Mouse (Mus musculus) heart, postnatal 4 days (tissue): ENCODE results near the gene Agbl1. TPM values are rescaled to one million over a fixed set of nuclear protein-coding genes. Genes with fewer than 3 reads are reported as not detected.

Source experiments
- DNase-seq: peaks from one replicate; pipeline ENCODE4 v3.0.0; 2021
- total RNA-seq, 2 experiments: library from RNA; stranded (reverse); gene quantifications; 2 replicates each; pipeline ENCODE4 v1.2.3; 2021

Agbl1 gene
- total RNA-seq, 2 experiments from 2014 or later = 0.18 to 0.24 TPM

- no peak for DNase-seq
These were observed 162.7 kb downstream of the Agbl1 start for GRCm38 (mm10) chr7:76392296-76392940.

GRCm38 (mm10) chr7:76392941-76393817 is 163.5 kb downstream of the Agbl1 start:
- peak; percentile 73 for DNase-seq

DNA sequence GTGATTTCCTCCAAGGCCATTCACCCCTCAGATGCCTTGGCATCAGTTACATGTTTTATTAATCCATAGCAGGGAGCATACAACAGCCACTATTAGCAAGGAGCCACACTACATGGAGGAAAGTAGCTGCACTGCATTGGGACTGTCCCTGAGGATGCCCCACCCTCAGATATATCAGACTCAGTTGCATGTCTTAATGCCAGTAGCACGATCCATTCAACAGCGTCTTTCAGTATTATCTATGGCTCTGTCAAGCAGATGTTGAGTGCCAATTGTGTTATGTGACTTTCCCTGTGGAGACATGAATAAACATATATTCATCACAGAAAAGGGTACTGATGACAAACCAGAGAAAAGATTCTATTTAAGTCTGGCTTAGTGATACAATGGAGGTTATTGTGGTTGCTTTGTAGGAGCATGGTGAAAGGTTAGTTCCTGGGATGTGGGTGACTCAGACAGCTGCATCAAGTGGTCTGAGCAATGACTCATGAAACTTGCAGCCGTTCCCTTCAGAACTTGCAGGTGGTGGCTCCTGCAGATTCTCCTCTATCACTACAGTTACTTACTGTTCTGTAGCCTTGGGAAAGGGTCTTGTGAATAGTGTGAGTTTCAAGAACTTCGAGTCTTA is 178.4 kb downstream of the Agbl1 start:
- no peak for DNase-seq

DNA sequence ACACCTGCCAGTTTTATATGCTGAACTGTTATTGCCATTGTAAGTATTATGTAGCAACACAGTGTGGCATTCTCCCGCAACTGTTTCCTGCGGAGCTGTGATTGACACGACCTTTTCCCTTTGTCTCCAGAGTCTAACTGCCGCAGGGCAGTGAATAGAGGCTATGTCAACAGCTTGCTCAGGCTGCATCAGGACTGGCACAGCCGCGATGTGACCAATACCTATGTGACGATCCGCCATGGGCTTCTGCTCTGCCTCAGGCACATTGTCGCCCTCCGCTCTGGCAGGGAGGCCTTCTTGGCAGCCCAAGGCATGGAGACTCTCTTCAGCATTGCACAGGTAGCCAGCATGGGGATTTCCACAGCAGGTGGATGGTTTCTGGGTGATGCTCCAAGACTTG is 179.3 kb downstream of the Agbl1 start:
- no peak for DNase-seq

DNA sequence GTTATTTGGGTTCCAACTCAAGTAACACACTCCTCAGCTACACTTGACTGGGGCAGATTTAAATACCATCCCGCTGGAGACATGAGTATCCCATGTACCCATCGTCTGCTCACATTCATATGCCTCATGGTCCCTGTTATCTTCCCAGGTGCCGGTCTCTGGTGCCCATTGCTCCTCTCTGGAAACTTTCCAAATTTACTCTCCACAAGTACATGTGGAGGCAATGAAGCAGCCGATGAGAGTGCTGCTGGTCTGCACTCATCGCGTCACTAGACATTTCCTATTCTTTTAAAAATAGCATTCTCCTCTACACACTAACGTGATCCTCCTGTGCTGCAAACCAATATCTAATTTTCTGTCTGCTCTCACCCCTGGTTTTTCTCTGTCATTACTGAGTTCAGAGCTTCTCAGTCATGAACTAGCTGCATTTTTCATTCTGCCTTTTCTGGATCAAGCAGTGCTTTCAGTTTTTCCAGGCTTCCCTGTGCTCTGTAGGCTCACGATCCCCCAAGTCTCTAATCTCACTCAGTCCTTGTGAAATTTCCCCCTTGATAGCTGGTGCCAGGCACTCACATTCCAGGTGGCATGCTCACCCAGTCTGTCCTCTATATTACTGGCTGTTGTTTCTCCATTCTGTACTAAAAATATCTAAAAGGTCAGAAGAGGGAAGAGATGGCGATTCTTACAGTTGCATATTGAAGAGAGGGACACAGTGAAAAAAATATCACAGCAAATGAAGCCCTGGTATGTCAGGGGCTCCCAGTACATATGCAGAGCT is 180.9 kb downstream of the Agbl1 start:
- DNase-seq = peak; percentile 27

GRCm38 (mm10) chr7:76411933-76412587 is 182.4 kb downstream of the Agbl1 start:
- no peak for DNase-seq

DNA sequence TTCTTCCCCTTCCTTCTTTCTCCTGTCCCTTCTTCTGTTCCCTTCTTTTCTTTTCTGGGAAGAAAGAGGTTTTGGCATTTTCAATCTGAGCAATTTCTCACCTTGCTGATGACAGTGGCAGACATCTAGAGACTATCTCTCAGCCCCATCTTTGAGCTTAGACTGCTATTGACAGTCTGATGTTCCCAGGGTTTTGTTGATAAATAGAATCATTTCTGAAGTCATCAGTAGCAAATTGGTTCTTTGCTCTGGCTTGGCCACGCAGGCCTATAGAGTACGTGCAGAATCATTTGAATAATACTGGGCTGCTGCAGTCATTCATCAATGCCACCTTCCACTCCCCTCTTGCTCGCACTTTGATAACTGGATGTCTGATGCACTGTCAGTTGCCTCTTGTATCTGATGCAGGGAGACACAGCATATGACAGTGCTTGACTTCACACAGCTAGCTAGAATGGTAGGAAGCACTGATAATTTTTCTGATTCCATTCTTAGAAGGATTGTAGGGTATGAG is 186.5 kb downstream of the Agbl1 start:
- no peak for DNase-seq

DNA sequence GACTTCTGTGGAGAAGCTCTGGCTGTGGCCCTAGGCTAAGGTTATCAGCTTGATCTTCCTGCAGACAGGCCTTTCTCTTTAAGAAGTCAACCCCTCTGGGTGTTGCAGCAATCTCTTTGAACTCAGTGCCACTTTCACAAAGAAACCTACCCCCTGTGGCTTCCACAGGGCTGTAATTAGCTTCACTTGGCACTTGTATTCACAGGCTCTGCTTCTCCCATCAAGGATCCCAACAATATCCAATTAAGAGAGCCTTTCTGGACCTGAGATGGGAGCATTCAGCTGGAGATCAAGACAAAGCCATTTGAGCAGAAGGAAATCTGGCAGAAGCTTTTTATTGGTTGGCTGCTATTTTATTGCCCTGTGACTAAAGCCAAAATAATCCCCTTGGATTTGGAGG is 208.9 kb downstream of the Agbl1 start:
- no peak for DNase-seq

DNA sequence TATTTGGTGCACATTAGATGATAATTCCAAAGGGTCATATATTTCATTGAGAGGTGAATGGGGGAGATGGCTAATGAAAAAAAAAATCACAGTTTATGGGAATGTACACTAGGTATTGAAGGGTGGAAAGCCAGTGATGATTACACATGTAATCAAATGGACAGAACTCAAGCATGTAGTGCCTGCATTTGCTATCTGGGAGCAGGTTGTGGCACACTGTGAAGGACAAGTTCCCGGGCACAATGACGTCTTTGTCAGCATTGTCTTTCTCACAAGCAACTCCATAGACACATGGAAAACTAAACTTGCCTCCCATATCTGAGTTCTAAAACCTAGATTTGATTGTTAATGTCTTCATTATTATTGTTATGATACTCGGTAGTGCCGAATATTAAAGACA is 209.3 kb downstream of the Agbl1 start:
- DNase-seq = no peak

DNA sequence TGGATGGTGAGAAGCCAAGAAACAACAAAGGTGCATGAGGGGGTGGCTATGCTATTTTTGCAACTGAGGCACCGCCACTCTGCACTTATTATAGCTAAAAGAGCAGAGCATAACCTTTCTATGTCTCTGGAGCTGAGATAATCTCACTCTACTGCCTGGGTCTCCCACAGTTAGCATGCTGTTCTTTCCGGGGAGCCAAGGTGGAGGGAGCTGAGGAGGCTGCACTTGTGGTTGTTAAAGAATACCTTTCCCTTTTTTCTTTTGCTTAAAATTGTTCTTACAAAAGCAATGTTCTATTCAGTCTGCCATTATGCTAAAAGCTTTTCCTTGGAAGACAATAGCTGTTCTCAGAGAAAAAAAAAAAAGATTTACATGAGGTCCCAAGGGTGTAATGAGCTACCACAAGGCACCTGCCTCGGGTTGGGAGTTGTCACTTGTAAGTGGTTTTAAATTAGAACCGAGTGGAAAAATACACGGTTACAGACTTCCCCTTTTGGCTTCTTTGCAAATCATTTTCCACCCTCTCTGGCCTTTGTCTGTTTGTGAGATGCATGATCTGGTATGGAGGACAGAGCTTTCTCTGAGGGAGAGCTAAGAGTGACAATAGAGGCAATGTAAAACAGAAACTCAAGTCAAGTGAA is 232.8 kb downstream of the Agbl1 start:
- no peak for DNase-seq

GRCm38 (mm10) chr7:76466427-76466826 is 236.7 kb downstream of the Agbl1 start:
- no peak for DNase-seq

- DNase-seq = no peak
These were observed 244.5 kb downstream of the Agbl1 start for GRCm38 (mm10) chr7:76474233-76474632.

DNA sequence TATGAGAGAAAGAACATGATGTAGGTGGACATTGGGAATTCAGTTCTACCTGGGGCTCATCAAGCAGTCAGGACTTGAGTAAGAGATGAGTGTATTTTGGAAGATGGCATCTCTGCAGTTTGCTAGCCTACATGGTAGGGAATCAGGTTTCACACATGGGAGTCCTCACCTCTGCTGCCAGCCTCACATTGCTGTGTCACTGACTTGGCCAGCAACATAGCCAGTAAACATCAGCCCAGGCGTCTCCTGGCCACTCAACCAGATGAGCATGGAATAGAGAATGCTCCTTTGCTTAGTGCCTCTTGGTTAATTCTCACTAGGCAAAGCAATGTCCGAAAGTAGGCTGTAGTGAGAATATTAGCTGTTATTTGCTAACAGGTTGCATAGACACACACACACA is 255.9 kb downstream of the Agbl1 start:
- DNase-seq = no peak

DNA sequence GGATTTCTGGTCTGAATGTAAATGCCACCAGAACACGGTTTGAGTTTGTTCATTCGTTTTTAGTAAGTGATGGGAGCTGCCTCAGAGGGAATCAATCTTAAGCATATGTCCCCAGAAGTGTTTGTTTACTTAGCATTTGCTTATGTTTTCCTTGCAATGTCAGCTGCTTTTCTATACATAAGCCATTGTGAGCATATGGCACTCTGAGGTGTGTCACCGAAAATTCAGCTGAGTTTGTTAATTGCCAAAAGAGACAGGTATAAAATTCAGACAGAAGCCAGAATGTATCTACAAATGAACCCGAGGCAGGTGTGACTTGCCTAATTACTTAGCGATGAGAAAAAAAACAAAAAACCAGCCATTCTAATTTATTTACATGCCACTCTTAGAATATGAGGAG is 257.8 kb downstream of the Agbl1 start:
- DNase-seq = no peak

DNA sequence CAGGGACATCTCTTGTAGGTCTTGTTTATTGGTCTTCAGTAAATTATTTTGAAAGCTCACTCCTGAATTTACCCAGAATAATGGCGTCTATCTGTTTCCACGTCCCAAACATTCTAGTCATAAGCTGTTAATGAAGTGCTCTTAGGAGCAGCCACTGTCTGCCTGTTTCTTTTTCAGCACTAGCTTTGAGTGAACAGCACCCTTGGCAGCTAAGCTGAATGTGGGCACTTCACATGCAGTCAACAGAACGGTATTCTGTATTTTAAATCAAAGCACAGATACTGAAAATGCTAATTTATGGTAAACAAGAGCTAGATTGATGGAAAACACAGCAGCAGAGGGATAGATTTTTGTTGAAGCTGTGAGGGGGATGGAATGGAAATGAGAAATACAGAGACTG is 294.6 kb downstream of the Agbl1 start:
- DNase-seq = peak; percentile 14

- DNase-seq = no peak
These were observed 316.8 kb downstream of the Agbl1 start for GRCm38 (mm10) chr7:76546456-76546855.

DNA sequence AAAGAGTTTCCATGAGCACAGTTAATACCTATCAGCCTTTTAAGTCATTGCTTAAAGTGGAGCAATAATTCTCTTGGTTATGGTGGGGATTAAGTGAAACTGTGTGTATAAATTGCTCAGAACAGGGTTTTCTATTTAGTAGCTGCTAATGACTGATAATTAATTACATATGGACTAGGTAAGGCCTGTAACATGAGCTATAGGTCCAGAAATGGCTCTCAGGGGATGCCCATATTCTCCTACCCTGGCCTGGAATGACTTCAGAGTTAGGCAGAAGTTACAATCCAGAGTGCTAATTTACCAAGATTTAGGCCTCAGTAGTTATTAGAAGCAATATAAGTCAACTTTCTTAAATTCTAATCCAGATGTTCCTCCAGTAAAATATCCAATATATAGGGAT is 317.6 kb downstream of the Agbl1 start:
- DNase-seq = no peak

DNA sequence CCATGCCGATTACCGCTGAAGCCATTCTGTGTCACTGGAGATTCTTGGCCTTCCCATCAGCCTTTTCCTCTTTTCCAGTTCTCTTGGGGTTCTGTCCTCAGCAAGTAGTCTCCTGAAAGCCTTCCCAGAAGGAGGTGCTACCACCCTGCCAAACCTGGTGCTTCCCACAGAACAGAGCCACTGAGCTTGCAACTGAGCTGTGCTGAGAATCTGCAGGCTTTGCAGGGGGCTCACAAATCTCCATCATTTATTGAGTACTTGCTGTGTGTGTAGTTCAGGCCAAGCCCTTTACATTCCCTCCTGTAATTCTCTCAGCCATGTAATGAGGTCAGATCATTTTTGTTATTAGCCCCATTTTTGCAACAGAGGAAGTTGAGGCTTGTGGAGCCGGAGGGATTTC is 322.2 kb downstream of the Agbl1 start:
- DNase-seq = no peak

GRCm38 (mm10) chr7:76560564-76561258 is 331.0 kb downstream of the Agbl1 start:
- DNase-seq = no peak

GRCm38 (mm10) chr7:76562506-76562905 is 332.8 kb downstream of the Agbl1 start:
- no peak for DNase-seq

GRCm38 (mm10) chr7:76594566-76595079 is 364.9 kb downstream of the Agbl1 start:
- no peak for DNase-seq
